ENCODE assay signal across 34 mouse cellular contexts in genomic region chr8:88184914-88185313, GRCm38 (mm10).
"Had no signal": no experiment of that assay in that cellular context is flagged by ENCODE, and none has a peak within 500 bp of the region (broad histone marks: within the 10 kb centered on the region; RNA-seq: fewer than 3 reads in every experiment).

No protein-coding gene starts in this region.

- H3K4me1 ChIP-seq: heart, embryonic 12.5 days; heart, embryonic 13.5 days; heart, embryonic 15.5 days; hindbrain, embryonic 10.5 days; hindbrain, embryonic 12.5 days; hindbrain, embryonic 13.5 days; hindbrain, embryonic 15.5 days; intestine, embryonic 15.5 days; kidney, embryonic 15.5 days had no signal

- H3K27ac ChIP-seq: heart, embryonic 13.5 days; heart, embryonic 15.5 days; hindbrain, embryonic 10.5 days; hindbrain, embryonic 12.5 days; hindbrain, embryonic 13.5 days; hindbrain, embryonic 14.5 days; hindbrain, embryonic 15.5 days; hindbrain, postnatal 0 days; intestine, embryonic 15.5 days; kidney, embryonic 15.5 days; kidney, postnatal 0 days; layer of hippocampus, adult 2 months; left cerebral cortex, adult 2 months had no signal

- H3K9me3 ChIP-seq: heart, embryonic 12.5 days; heart, embryonic 15.5 days; hindbrain, embryonic 12.5 days; hindbrain, embryonic 13.5 days; hindbrain, embryonic 15.5 days; intestine, embryonic 15.5 days; kidney, embryonic 15.5 days had no signal

- ATAC-seq: hindbrain, embryonic 16.5 days; hindbrain, postnatal 0 days; inflammation-experienced regulatory T-cells, adult 6 months; intestine, embryonic 15.5 days; intestine, embryonic 16.5 days; intestine, postnatal 0 days had no signal

- DNase-seq: heart, postnatal 10 days; heart, postnatal 14 days; heart, postnatal 36 days; heart, postnatal 4 days; kidney, adult 11 months; kidney, adult 18-20 months; kidney, adult 2 months; kidney, adult 8-10 months; kidney, adult 9 months; kidney, postnatal 10 days; kidney, postnatal 14 days; kidney, postnatal 25 days; kidney, postnatal 36 days; kidney, postnatal 4 days; layer of hippocampus, adult 9-11 months; layer of hippocampus, postnatal 36 days had no signal

- H3K36me3 ChIP-seq: heart, embryonic 12.5 days; heart, embryonic 13.5 days; heart, embryonic 15.5 days; hindbrain, embryonic 10.5 days; hindbrain, embryonic 12.5 days; hindbrain, embryonic 13.5 days; hindbrain, embryonic 15.5 days; intestine, embryonic 15.5 days; kidney, embryonic 15.5 days had no signal

- H3K27me3 ChIP-seq: heart, embryonic 12.5 days; heart, embryonic 13.5 days; heart, embryonic 15.5 days; hindbrain, embryonic 12.5 days; hindbrain, embryonic 13.5 days; hindbrain, embryonic 15.5 days; intestine, embryonic 15.5 days; kidney, embryonic 15.5 days had no signal

- H3K4me3 ChIP-seq: heart, embryonic 12.5 days; heart, embryonic 13.5 days; heart, embryonic 15.5 days; hindbrain, embryonic 10.5 days; hindbrain, embryonic 12.5 days; hindbrain, embryonic 13.5 days; hindbrain, embryonic 15.5 days; intestine, embryonic 15.5 days; kidney, embryonic 15.5 days; layer of hippocampus, adult 2 months; left cerebral cortex, adult 2 months had no signal

- H3K4me2 ChIP-seq: heart, embryonic 12.5 days; heart, embryonic 13.5 days; heart, embryonic 15.5 days; hindbrain, embryonic 12.5 days; hindbrain, embryonic 13.5 days; hindbrain, embryonic 14.5 days; hindbrain, embryonic 15.5 days; intestine, embryonic 15.5 days; kidney, embryonic 15.5 days had no signal

- H3K9ac ChIP-seq: heart, embryonic 12.5 days; heart, embryonic 13.5 days; heart, embryonic 15.5 days; hindbrain, embryonic 12.5 days; hindbrain, embryonic 13.5 days; hindbrain, embryonic 14.5 days; hindbrain, embryonic 15.5 days; intestine, embryonic 15.5 days; kidney, embryonic 15.5 days had no signal
